Mouse (Mus musculus) megakaryocyte, embryonic 14.5 days (primary cell): ENCODE results near the gene Mgat4b. TPM values are rescaled to one million over a fixed set of nuclear protein-coding genes. Genes with fewer than 3 reads are reported as not detected.

Experiments
- H3K27me3 ChIP-seq: replicated peaks from 2 replicates; pipeline ENCODE3; 2012; ENCODE audit warnings: inconsistent platforms
- H3K36me3 ChIP-seq: replicated peaks from 2 replicates; pipeline ENCODE3; 2012; ENCODE audit warnings: low read length, inconsistent platforms, mixed read lengths
- H3K4me1 ChIP-seq: 2 replicates; pipeline ENCODE4 v1.6.1; 2012; ENCODE audit warnings: inconsistent platforms
- H3K4me3 ChIP-seq: replicated peaks from 2 replicates; pipeline ENCODE3; 2012; ENCODE audit warnings: moderate library complexity, mild to moderate bottlenecking, inconsistent platforms
- H3K9me3 ChIP-seq: 2 replicates; pipeline ENCODE4 v1.6.1; 2012; ENCODE audit warnings: inconsistent platforms
- FLI1 ChIP-seq: IDR thresholded peaks from 2 replicates; pipeline ENCODE4 v1.6.1; 2012; ENCODE audit warnings: low read length, inconsistent platforms, mixed read lengths
- GATA1 ChIP-seq: IDR thresholded peaks from 3 replicates; pipeline ENCODE4 v1.6.1; 2012; ENCODE audit warnings: mixed read lengths, low read length, inconsistent platforms, borderline replicate concordance
- polyA plus RNA-seq: library from polyadenylated mRNA; stranded (reverse); fragments of >175 nt; gene quantifications from 2 replicates; pipeline ENCODE4 v1.2.3, GENCODE M21; 2012; ENCODE audit warnings: low replicate concordance; ENCODE audit not compliant: insufficient read depth

Gene Mgat4b
- polyA plus RNA-seq, 1 experiment = 119 TPM

GRCm38 (mm10) chr11:50245269-50245668 is 34.6 kb downstream of the Mgat4b start:
- TF ChIP-seq GATA1 = no peak
- TF ChIP-seq FLI1 = no peak
- H3K36me3 ChIP-seq = no peaks in the 10 kb centered on the region
- no peaks in the 10 kb centered on the region for H3K9me3 ChIP-seq

DNA sequence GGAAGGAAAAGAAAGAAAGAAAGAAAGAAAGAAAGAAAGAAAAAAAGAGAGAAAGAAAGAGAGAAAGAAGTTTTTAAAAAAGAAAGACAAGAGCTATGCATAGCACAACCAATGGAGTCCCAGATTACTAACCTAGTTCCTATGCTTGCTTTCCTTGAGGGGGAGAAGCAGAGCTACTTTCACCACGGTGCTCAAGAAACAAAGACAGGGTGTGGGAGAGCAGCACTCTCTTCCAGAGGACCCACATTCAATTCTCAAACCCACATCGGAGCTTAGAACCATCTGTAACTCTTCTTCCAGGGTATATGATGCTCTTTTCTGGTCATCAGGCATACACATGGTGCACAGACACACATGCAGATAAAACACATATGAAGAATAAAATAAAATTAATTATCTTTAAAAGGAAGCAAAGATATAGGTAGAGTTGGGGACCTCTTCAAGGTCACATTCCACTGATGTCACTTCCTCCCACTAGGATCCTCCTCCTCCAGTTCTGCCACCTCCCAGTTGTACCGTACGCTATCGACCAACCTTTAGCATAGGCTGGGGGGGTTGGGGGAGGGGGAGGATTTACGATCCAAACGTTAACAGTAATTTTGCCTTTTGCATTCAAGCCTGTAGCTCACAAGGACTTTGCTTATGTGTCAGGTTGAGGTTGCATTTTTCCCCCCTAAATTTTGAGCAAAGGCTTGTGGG is 37.9 kb downstream of the Mgat4b start:
- Histone ChIP-seq H3K27me3 (peaks cover 2% of the 10 kb centered on the region), H3K9me3 (no peaks in the 10 kb centered on the region), H3K36me3 (peaks cover 6% of the 10 kb centered on the region), H3K4me3 (no peak overlapping the region), H3K4me1 (peaks cover 45% of the 10 kb centered on the region)
- TF ChIP-seq GATA1 (no peak), FLI1 (no peak)

More at GRCm38 (mm10) chr11:50245269-50245668, 34.6 kb downstream of the Mgat4b start:
- no peak overlapping the region for H3K4me3 ChIP-seq
- peaks cover 40% of the 10 kb centered on the region for H3K4me1 ChIP-seq
- H3K27me3 ChIP-seq = peaks cover 2% of the 10 kb centered on the region

GRCm38 (mm10) chr11:50252166-50252565 is 41.5 kb downstream of the Mgat4b start:
- Histone ChIP-seq H3K9me3 (no peaks in the 10 kb centered on the region), H3K4me1 (peaks cover 64% of the 10 kb centered on the region), H3K4me3 (no peak overlapping the region), H3K36me3 (peaks cover 35% of the 10 kb centered on the region), H3K27me3 (peaks cover 2% of the 10 kb centered on the region)
- no peak for TF ChIP-seq GATA1
- no peak for TF ChIP-seq FLI1

DNA sequence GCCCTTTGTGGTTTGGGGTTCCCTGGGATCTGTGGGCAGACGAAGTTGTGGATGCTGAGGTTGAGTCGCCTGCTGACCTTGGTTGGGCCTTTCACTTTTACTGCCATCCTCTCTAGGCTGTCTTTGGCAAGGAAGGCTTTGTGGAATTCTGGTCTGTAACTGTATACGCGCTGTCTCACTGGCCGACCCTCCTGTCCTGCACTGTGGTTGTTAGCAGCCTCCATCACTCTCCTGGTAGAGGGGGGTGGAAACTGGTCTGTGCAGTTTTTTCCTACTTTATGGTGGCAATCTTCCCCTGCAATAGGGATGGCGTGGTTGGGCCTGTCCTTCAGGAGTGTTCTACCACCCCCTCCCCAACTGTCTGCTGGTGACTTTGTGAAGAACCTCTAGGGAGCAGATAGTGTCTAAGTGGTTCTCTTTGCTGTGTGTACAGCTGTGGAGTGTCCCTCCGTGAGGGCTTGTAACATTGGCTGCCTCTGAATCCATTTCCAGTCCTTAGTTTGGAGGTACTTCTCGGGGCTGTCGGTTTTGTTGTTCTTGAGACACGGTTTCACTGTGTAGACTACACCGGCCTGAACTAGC is 42.1 kb downstream of the Mgat4b start:
- peaks cover 41% of the 10 kb centered on the region for H3K36me3 ChIP-seq
- peaks cover 2% of the 10 kb centered on the region for H3K27me3 ChIP-seq
- H3K4me3 ChIP-seq = no peak overlapping the region
- TF ChIP-seq FLI1 (no peak), GATA1 (no peak)
- peaks cover 70% of the 10 kb centered on the region for H3K4me1 ChIP-seq
- H3K9me3 ChIP-seq = no peaks in the 10 kb centered on the region

DNA sequence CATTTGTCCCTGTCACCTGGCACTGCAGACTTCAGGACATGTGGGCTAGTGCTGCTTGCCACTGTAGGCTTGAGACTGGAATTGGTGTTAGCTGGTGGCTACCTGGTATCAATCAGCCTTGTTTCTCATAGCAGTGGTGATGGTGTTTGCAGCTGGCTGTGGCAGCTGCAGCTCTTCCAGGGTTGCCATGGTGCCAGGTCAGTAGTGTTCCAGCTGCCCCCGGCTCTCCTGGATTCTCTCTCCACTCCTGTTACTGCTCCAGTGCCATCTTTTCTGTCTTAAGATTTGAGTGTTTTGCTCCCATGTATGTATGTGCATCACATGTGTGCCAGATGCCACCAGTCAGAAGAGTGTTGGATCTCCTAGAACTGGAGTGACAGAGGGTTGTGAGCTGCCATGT is 42.7 kb downstream of the Mgat4b start:
- H3K4me3 ChIP-seq = no peak overlapping the region
- TF ChIP-seq FLI1 (no peak), GATA1 (no peak)

DNA sequence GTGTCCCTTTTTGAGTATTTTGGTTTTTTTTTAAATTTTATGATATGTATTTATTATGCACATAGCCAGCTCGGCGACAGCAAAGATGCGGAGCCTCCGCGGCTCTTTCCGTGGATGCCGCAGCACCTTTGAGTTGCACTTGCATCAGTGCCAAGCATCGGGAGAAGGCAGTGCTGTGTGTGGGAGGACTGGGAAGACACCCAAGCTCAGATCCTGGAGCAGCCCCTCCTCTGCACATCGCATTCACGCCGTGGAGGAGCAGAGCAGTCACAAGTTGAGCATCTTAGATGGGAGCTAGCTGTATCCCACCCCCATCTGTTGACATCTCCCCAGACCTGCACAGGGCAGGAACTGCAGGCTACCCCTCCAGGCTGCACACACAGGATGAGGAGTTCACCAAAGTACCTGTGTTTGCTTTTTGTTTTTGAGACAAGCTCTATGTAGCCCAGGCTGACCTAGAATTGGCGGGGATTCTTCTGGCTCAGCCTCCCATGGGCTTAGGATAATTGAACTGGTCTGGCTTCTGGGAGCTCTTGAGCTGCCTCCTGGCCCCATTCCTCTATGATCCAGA is 43.4 kb downstream of the Mgat4b start:
- no peaks in the 10 kb centered on the region for H3K9me3 ChIP-seq
- TF ChIP-seq FLI1 = no peak
- no peak for TF ChIP-seq GATA1

More for the DNA sequence above, 42.7 kb downstream of the Mgat4b start:
- Histone ChIP-seq H3K36me3 (peaks cover 47% of the 10 kb centered on the region), H3K9me3 (no peaks in the 10 kb centered on the region), H3K4me1 (peaks cover 77% of the 10 kb centered on the region), H3K27me3 (peaks cover 2% of the 10 kb centered on the region)

DNA sequence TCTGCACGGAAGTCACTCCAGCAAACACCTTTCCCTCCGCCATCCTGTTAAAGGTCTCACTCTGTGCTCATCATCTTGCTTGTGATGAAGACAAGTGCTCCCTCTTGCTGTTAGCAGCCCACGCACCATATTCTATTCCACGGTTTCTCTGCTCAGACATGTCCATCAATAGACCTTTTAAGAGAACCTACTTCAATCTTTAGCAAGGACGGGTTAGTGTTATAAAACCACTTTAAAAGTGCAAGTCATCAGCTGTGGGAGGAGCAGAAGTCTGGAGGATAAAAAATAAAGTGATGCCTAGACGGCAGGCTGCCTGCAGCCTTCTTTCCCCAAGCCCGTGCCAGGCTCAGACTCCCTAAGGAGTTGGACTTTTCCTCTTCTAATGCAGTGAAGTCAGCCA is 45.9 kb downstream of the Mgat4b start:
- Histone ChIP-seq H3K36me3 (peaks cover 79% of the 10 kb centered on the region), H3K9me3 (no peaks in the 10 kb centered on the region)
- TF ChIP-seq FLI1 = no peak
- no peak for TF ChIP-seq GATA1

More for the DNA sequence above, 43.4 kb downstream of the Mgat4b start:
- Histone ChIP-seq H3K27me3 (peaks cover 2% of the 10 kb centered on the region), H3K4me3 (no peak overlapping the region), H3K36me3 (peaks cover 54% of the 10 kb centered on the region), H3K4me1 (peaks cover 81% of the 10 kb centered on the region)

DNA sequence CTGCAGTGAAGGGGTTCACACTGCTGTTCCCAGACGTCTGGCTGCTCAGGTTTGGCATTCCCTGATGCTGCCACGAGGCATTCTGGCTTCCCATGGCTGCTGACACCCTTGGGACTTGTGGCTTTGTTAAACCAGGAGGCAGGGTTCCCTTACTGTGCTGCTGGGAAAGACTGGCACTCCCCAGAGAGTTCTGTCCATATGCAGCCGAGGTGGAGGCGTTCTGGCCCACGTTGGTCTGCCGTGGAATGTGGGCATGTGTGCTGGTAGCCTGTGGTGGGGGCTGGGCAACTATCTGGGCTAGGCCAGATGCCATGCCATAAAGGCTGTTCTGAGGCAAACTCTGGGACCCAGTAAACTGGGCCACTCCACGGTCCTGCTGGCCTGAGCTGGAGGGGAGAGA is 47.6 kb downstream of the Mgat4b start:
- no peak overlapping the region for H3K4me3 ChIP-seq
- peaks cover 74% of the 10 kb centered on the region for H3K4me1 ChIP-seq
- peaks cover 91% of the 10 kb centered on the region for H3K36me3 ChIP-seq
- H3K9me3 ChIP-seq = no peaks in the 10 kb centered on the region
- no peaks in the 10 kb centered on the region for H3K27me3 ChIP-seq
- no peak for TF ChIP-seq GATA1
- no peak for TF ChIP-seq FLI1

More for the DNA sequence above, 45.9 kb downstream of the Mgat4b start:
- peaks cover 79% of the 10 kb centered on the region for H3K4me1 ChIP-seq
- no peaks in the 10 kb centered on the region for H3K27me3 ChIP-seq
- H3K4me3 ChIP-seq = no peak overlapping the region

GRCm38 (mm10) chr11:50262020-50262419 is 51.3 kb downstream of the Mgat4b start:
- Histone ChIP-seq H3K36me3 (peaks cover 95% of the 10 kb centered on the region), H3K9me3 (no peaks in the 10 kb centered on the region), H3K4me3 (no peak overlapping the region), H3K4me1 (peaks cover 59% of the 10 kb centered on the region), H3K27me3 (no peaks in the 10 kb centered on the region)
- TF ChIP-seq GATA1 (no peak), FLI1 (no peak)

DNA sequence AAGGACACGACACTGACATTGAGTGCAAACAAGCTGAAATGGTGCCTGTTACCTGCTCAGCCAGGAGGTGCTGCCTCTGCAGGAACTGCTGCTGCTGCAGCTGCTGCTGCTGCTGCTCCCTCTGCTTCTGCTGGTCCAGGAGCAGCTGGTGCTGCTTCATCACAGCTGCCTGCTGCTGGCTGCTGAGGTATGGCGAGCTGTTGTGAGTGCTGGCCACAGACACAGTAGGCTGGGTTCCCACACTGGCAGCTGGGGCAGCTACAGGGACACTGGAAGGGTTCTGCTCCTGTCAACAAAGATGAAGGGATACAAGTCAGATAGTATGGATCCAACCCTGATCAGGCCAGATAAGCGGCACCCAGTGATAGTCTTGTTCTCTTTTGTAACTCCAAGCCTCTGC is 52.5 kb downstream of the Mgat4b start:
- Histone ChIP-seq H3K27me3 (no peaks in the 10 kb centered on the region), H3K4me3 (no peak overlapping the region), H3K9me3 (no peaks in the 10 kb centered on the region), H3K4me1 (peaks cover 56% of the 10 kb centered on the region), H3K36me3 (peaks cover 94% of the 10 kb centered on the region)
- no peak for TF ChIP-seq GATA1
- no peak for TF ChIP-seq FLI1
